Mouse (Mus musculus) kidney, postnatal 14 days (tissue): ENCODE measurements around the gene Pp2d1.
A peak's percentile ranks its signal among the peaks of the same experiment; 100 is the strongest.

Experiments used
- DNase-seq: peaks from one replicate; pipeline ENCODE4 v3.0.0; 2022; ENCODE audit warnings: mixed read lengths

Gene Pp2d1

GRCm38 (mm10) chr17:53478066-53478857, 61.0 kb downstream of the Pp2d1 start:
- DNase-seq = no peak

- DNase-seq = no peak
Observed at GRCm38 (mm10) chr17:53468697-53469096, 70.6 kb downstream of the Pp2d1 start.

- peak; percentile 9 for DNase-seq
Observed at GRCm38 (mm10) chr17:53465569-53465968, 73.7 kb downstream of the Pp2d1 start.

- no peak for DNase-seq
Observed at GRCm38 (mm10) chr17:53463496-53463840, 75.8 kb downstream of the Pp2d1 start.

GRCm38 (mm10) chr17:53462603-53463495, 76.4 kb downstream of the Pp2d1 start, which contains the start of gene Efhb:
Gene Efhb (minus strand): TSS chr17:53463321.
- DNase-seq = peak; percentile 92
